Mouse (Mus musculus) stomach, embryonic 15.5 days (tissue): ENCODE results near the gene Trim38. TPM values are rescaled to one million over a fixed set of nuclear protein-coding genes. Genes with fewer than 3 reads are reported as not detected.
"Not testable (repeated sequence)": the region's sequence is repeated elsewhere in the genome, so short reads cannot be mapped to it uniquely, and the experiment has no call there.

Source experiments
- ATAC-seq: fragments of 200-750 bp; cut with Nextera tagmentation; 2 replicates; pipeline ENCODE4 v1.8.0; 2017; ENCODE audit warnings: low read depth, moderate number of reproducible peaks, moderate TSS enrichment; ENCODE audit not compliant: insufficient read depth, low FRiP score
- H3K27ac ChIP-seq: fragments of 300-500 bp; sonication (generic); 2 replicates; pipeline ENCODE4 v1.5.1; 2015; ENCODE audit warnings: mild to moderate bottlenecking, inconsistent platforms
- H3K27me3 ChIP-seq: fragments of 300-500 bp; sonication (generic); replicated peaks from 2 replicates; pipeline ENCODE4 v1.6.1; 2015; ENCODE audit warnings: inconsistent platforms
- H3K36me3 ChIP-seq: fragments of 300-500 bp; sonication (generic); 2 replicates; pipeline ENCODE4 v1.6.1; 2015; ENCODE audit warnings: inconsistent platforms
- H3K4me1 ChIP-seq: fragments of 300-500 bp; sonication (generic); 2 replicates; pipeline ENCODE4 v1.6.1; 2015; ENCODE audit warnings: inconsistent platforms
- H3K4me2 ChIP-seq: fragments of 300-500 bp; sonication (generic); 2 replicates; pipeline ENCODE4 v1.6.1; 2015; ENCODE audit warnings: mild to moderate bottlenecking, inconsistent platforms
- H3K4me3 ChIP-seq: fragments of 300-500 bp; sonication (generic); replicated peaks from 2 replicates; pipeline ENCODE4 v1.5.1; 2015; ENCODE audit warnings: inconsistent platforms
- H3K9ac ChIP-seq: fragments of 300-500 bp; sonication (generic); 2 replicates; pipeline ENCODE4 v1.6.1; 2015; ENCODE audit warnings: inconsistent platforms
- H3K9me3 ChIP-seq: fragments of 300-500 bp; sonication (generic); 2 replicates; pipeline ENCODE4 v1.6.1; 2016; ENCODE audit warnings: inconsistent platforms
- whole genome bisulfite sequencing: fragments of 180-500 bp; shearing (Covaris S2); methylation state at CpG from one replicate; pipeline ENCODE4 v1.1.7; 2015; 5-methylcytosine and 5-hydroxymethylcytosine counted together
- polyA plus RNA-seq: library from polyadenylated mRNA; unstranded; fragments of >200 nt; fragmentation: Nextera tagmentation; extraction: Ambion mirVana; gene quantifications from 2 replicates; pipeline ENCODE4 v1.2.1, GENCODE M21; 2015

Gene Trim38
- polyA plus RNA-seq, 1 experiment from 2014 or later = 0.06 TPM

- H3K4me1 ChIP-seq = peaks cover 9% of the 10 kb centered on the region; the same call in 1 of the 2 replicates
- no peaks in the 10 kb centered on the region for H3K36me3 ChIP-seq
- 9% methylated on average over 4 of the region's 4 CpGs for WGBS
- H3K4me2 ChIP-seq = peak overlapping the region; percentile 62
- ATAC-seq = no peak
- H3K9me3 ChIP-seq = no peaks in the 10 kb centered on the region
- H3K27ac ChIP-seq = peak overlapping the region; percentile 100
- H3K4me3 ChIP-seq = no peak overlapping the region
- no peak overlapping the region for H3K9ac ChIP-seq
- H3K27me3 ChIP-seq = no peaks in the 10 kb centered on the region
These were observed 21.8 kb upstream of the Trim38 start for GRCm38 (mm10) chr13:23747892-23748288.

- Histone ChIP-seq H3K4me1 (peaks cover 7% of the 10 kb centered on the region; the same call in 1 of the 2 replicates), H3K36me3 (no peaks in the 10 kb centered on the region), H3K27ac (peak overlapping the region; percentile 74), H3K9me3 (no peaks in the 10 kb centered on the region), H3K4me3 (no peak overlapping the region), H3K27me3 (no peaks in the 10 kb centered on the region), H3K9ac (no peak overlapping the region), H3K4me2 (no peak overlapping the region)
- no peak for ATAC-seq
- WGBS = 83% methylated on average over 5 of the region's 5 CpGs
These were observed 20.1 kb upstream of the Trim38 start for GRCm38 (mm10) chr13:23749563-23750121.

GRCm38 (mm10) chr13:23750839-23751477 is 18.8 kb upstream of the Trim38 start, which contains the start of gene Hist1h2ab:
Gene Hist1h2ab, plus strand, starts transcription at chr13:23751126.
- under 1% methylated on average over 33 of the region's 47 CpGs for WGBS
- peak; percentile 41 for ATAC-seq

GRCm38 (mm10) chr13:23751478-23751956 is 18.2 kb upstream of the Trim38 start:
- Histone ChIP-seq H3K4me3 (peak overlapping the region; percentile 43), H3K27me3 (no peaks in the 10 kb centered on the region), H3K4me2 (peak overlapping the region; percentile 58), H3K9ac (peak overlapping the region; percentile 41; the same call in 1 of the 2 replicates), H3K9me3 (no peaks in the 10 kb centered on the region), H3K27ac (peak overlapping the region; percentile 96), H3K4me1 (peaks cover 7% of the 10 kb centered on the region; the same call in 1 of the 2 replicates), H3K36me3 (no peaks in the 10 kb centered on the region)
- WGBS = 1% methylated on average over 11 of the region's 11 CpGs
- no peak for ATAC-seq

More at GRCm38 (mm10) chr13:23750839-23751477, 18.8 kb upstream of the Trim38 start, which contains the start of gene Hist1h2ab:
- Histone ChIP-seq H3K4me3 (peak within 1 kb of the TSS; percentile 43), H3K9ac (peak within 1 kb of the TSS; percentile 44; the same call in 1 of the 2 replicates), H3K27ac (peak within 1 kb of the TSS; percentile 96), H3K4me2 (peak within 1 kb of the TSS; percentile 58)
- not testable (repeated sequence) for H3K27me3 ChIP-seq, H3K9me3 ChIP-seq, H3K4me1 ChIP-seq, H3K36me3 ChIP-seq

GRCm38 (mm10) chr13:23752067-23752741 is 17.5 kb upstream of the Trim38 start, which contains the start of gene Hist1h3b:
Gene Hist1h3b, plus strand, starts transcription at chr13:23752267.
- Histone ChIP-seq H3K4me2 (peak within 1 kb of the TSS; percentile 58), H3K4me3 (peak within 1 kb of the TSS; percentile 43), H3K9ac (peak within 1 kb of the TSS; percentile 44; the same call in 1 of the 2 replicates), H3K27ac (peak within 1 kb of the TSS; percentile 96)
- not testable (repeated sequence) for H3K36me3 ChIP-seq, H3K27me3 ChIP-seq, H3K9me3 ChIP-seq, H3K4me1 ChIP-seq
- ATAC-seq = peak; percentile 87
- WGBS = 0% methylated on average over 21 of the region's 47 CpGs

- Histone ChIP-seq H3K36me3 (no peaks in the 10 kb centered on the region), H3K27ac (peak overlapping the region; percentile 60), H3K9ac (no peak overlapping the region; the same call in 1 of the 2 replicates), H3K4me1 (peaks cover 8% of the 10 kb centered on the region; the same call in 1 of the 2 replicates), H3K4me2 (peak overlapping the region; percentile 41), H3K27me3 (no peaks in the 10 kb centered on the region), H3K4me3 (peak overlapping the region; percentile 32), H3K9me3 (no peaks in the 10 kb centered on the region)
- no peak for ATAC-seq
- WGBS = 3% methylated on average over 6 of the region's 6 CpGs
These were observed 17.0 kb upstream of the Trim38 start for GRCm38 (mm10) chr13:23752742-23753172.

DNA sequence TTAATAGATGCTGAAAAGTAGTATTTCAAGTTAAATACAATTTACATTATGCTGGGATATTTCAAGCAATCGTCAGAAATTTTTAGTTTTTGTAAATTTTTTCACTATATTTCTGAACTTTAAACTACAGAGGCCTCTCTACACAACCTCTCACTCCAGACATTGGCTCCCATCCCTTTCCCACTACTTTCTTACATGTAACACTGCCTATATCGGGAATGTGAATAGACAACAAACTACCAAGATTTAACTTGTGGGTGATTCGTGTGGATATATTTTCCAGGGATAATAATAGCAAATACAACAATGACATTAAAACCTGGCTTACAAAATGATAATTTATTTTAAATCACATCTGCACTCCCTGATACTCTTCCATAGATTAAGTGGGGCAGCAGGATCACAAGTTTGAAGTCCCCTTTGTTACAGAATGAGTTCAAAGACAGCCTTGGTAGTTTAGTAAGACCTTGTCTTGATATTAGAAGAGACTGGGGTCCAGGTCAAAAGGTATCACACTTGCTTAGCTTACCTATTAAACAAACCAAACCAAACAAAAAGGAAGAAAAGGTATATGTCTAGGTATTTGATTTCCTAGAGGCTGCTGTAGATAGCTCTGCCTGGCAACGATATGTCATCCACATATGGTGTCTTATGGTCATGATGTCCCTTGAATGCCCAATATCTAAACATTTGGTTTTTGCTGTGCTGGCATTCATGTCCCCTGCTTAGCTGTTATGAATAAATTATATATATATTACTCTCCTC is 16.2 kb upstream of the Trim38 start:
- Histone ChIP-seq H3K27ac (peak overlapping the region; percentile 54; the same call in 1 of the 2 replicates), H3K4me2 (0 out of 2 replicates have a peak overlapping the region, but pooled peaks have one; percentile 21), H3K4me3 (no peak overlapping the region), H3K9ac (no peak overlapping the region), H3K4me1 (peaks cover 4% of the 10 kb centered on the region; the same call in 1 of the 2 replicates), H3K9me3 (no peaks in the 10 kb centered on the region), H3K27me3 (no peaks in the 10 kb centered on the region), H3K36me3 (no peaks in the 10 kb centered on the region)
- ATAC-seq = no peak
- WGBS = 42% methylated on average over 4 of the region's 4 CpGs

DNA sequence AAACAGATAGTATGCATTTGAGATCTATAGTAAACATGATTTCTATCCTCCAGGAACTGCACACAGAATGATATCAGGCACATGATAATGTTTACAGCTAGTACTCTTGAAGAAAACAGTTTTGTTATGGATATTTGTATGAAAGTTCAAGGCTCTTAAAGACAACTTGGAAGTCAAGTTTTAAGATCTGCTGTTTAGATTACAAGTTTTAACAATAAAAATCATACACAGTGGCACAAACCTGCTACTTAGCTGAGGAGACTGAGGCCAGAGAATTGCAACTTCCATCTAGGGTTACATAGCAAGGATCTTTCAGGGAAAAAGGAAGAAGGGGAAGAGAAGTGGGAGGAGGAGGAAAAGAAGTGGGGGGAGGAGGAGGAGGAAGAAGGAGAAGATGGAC is 14.7 kb upstream of the Trim38 start:
- Histone ChIP-seq H3K36me3 (no peaks in the 10 kb centered on the region), H3K9me3 (no peaks in the 10 kb centered on the region), H3K4me3 (no peak overlapping the region), H3K27ac (no peak overlapping the region), H3K27me3 (no peaks in the 10 kb centered on the region), H3K4me1 (peaks cover 5% of the 10 kb centered on the region; the same call in 1 of the 2 replicates), H3K4me2 (no peak overlapping the region), H3K9ac (no peak overlapping the region)
- no peak for ATAC-seq

DNA sequence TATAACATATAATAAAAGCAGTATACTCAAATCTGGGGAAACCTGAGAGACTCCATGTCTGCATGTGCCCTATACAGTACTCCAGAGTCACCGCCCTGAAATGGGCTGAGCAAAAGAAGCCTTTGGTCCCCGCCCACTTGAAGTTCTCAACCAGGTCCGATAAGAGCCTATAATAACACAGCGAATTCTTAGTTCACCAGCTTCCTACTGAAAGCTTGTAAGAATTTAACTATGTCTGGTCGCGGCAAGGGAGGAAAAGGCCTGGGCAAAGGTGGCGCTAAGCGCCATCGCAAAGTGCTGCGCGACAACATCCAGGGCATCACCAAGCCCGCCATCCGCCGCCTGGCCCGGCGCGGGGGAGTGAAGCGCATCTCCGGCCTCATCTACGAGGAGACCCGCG is 12.9 kb upstream of the Trim38 start, which contains the start of gene Hist1h4b:
Gene Hist1h4b, plus strand, starts transcription at position 224 of the 400 bp plus-strand sequence.
- Histone ChIP-seq H3K4me3 (peak within 1 kb of the TSS; percentile 42), H3K36me3 (no peaks in the 10 kb centered on the region), H3K9me3 (no peaks in the 10 kb centered on the region), H3K27me3 (no peaks in the 10 kb centered on the region), H3K27ac (peak within 1 kb of the TSS; percentile 88), H3K9ac (0 out of 2 replicates have a peak within 1 kb of the TSS, but pooled peaks have one; percentile 29), H3K4me2 (peak within 1 kb of the TSS; percentile 62), H3K4me1 (peaks cover 9% of the 10 kb centered on the region; the same call in 1 of the 2 replicates)
- peak; percentile 81 for ATAC-seq
- WGBS = 0% methylated on average over 17 of the region's 22 CpGs

GRCm38 (mm10) chr13:23757211-23757773 is 12.4 kb upstream of the Trim38 start:
- WGBS = 1% methylated on average over 22 of the region's 23 CpGs
- peaks cover 9% of the 10 kb centered on the region; the same call in 1 of the 2 replicates for H3K4me1 ChIP-seq
- no peak for ATAC-seq

More at GRCm38 (mm10) chr13:23757211-23757773, 12.4 kb upstream of the Trim38 start:
- Histone ChIP-seq H3K4me2 (peak overlapping the region; percentile 62), H3K36me3 (no peaks in the 10 kb centered on the region), H3K27me3 (no peaks in the 10 kb centered on the region), H3K27ac (peak overlapping the region; percentile 88), H3K9me3 (no peaks in the 10 kb centered on the region), H3K4me3 (peak overlapping the region; percentile 42), H3K9ac (0 out of 2 replicates have a peak overlapping the region, but pooled peaks have one; percentile 29)
